Mouse (Mus musculus): ENCODE results near the gene Cops6. TPM values are rescaled to one million over a fixed set of nuclear protein-coding genes. Genes with fewer than 3 reads are reported as not detected.

Gene Cops6
- total and polyA plus RNA-seq, 3 experiments, result 45.0 to 148 (median 104) TPM

GRCm38 (mm10) chr5:138186950-138187638 is 26.2 kb downstream of the Cops6 start, which contains the start of the genes Taf6 and Cnpy4:
Gene Taf6, minus strand, starts transcription at chr5:138187451.
Gene Cnpy4, plus strand, starts transcription at chr5:138187485.
- DNase-seq (ENCODE audit: low spot score) (peak; percentile 75), ATAC-seq (ENCODE audit: extremely low read depth, insufficient number of reproducible peaks, low FRiP score, poor library complexity, severe bottlenecking) (peak; percentile 76)
- Histone ChIP-seq H3K9me3 (replicated peaks) (no peaks in the 10 kb centered on the region), H3K36me3 (replicated peaks) (peaks cover 64% of the 10 kb centered on the region), H3K27me3 (ENCODE audit: insufficient read depth, low read length) (no peaks in the 10 kb centered on the region), H3K4me1 (ENCODE audit: insufficient read depth, low read depth, low read length) (peaks cover 27% of the 10 kb centered on the region), H3K4me3 (ENCODE audit: low read depth, low read length) (peak within 1 kb of the TSS; percentile 87)
- TF ChIP-seq GATA1 (IDR thresholded peaks at IDR 0.05; ENCODE audit: borderline replicate concordance, low read length) (no peak), GATA2 (IDR thresholded peaks at IDR 0.05; ENCODE audit: borderline replicate concordance, low read depth, low read length) (no peak), TAL1 (conservative IDR thresholded peaks at IDR 0.05; ENCODE audit: low read depth, low read length) (no peak), CTCF (IDR thresholded peaks at IDR 0.05; ENCODE audit: low read depth, low read length) (no peak), POLR2AphosphoS5 (IDR thresholded peaks at IDR 0.05; ENCODE audit: insufficient replicate concordance, low read depth, low read length) (no peak)

GRCm38 (mm10) chr5:138187661-138188306 is 26.9 kb downstream of the Cops6 start:
- DNase-seq (ENCODE audit: low spot score) (peak; percentile 40), ATAC-seq (ENCODE audit: extremely low read depth, insufficient number of reproducible peaks, low FRiP score, poor library complexity, severe bottlenecking) (peak; percentile 76)
- Histone ChIP-seq H3K27me3 (ENCODE audit: insufficient read depth, low read length) (no peaks in the 10 kb centered on the region), H3K4me1 (ENCODE audit: insufficient read depth, low read depth, low read length) (peaks cover 27% of the 10 kb centered on the region), H3K4me3 (ENCODE audit: low read depth, low read length) (peak overlapping the region; percentile 87), H3K36me3 (replicated peaks) (peaks cover 64% of the 10 kb centered on the region), H3K9me3 (replicated peaks) (no peaks in the 10 kb centered on the region)
- TF ChIP-seq CTCF (IDR thresholded peaks at IDR 0.05; ENCODE audit: low read depth, low read length) (no peak), TAL1 (conservative IDR thresholded peaks at IDR 0.05; ENCODE audit: low read depth, low read length) (no peak), GATA2 (IDR thresholded peaks at IDR 0.05; ENCODE audit: borderline replicate concordance, low read depth, low read length) (no peak), GATA1 (IDR thresholded peaks at IDR 0.05; ENCODE audit: borderline replicate concordance, low read length) (no peak), POLR2AphosphoS5 (IDR thresholded peaks at IDR 0.05; ENCODE audit: insufficient replicate concordance, low read depth, low read length) (no peak)

- peak; percentile 61 for ATAC-seq (ENCODE audit: extremely low read depth, insufficient number of reproducible peaks, low FRiP score, poor library complexity, severe bottlenecking)
- peaks cover 45% of the 10 kb centered on the region for H3K36me3 ChIP-seq (replicated peaks)
- peaks cover 7% of the 10 kb centered on the region; the same call in 1 of the 2 replicates for H3K27me3 ChIP-seq (ENCODE audit: insufficient read depth, low read length)
- TF ChIP-seq GATA2 (IDR thresholded peaks at IDR 0.05; ENCODE audit: borderline replicate concordance, low read depth, low read length), result no peak
- TF ChIP-seq POLR2AphosphoS5 (IDR thresholded peaks at IDR 0.05; ENCODE audit: insufficient replicate concordance, low read depth, low read length), result peak; percentile 53; the same call in 1 of the 2 replicates
- no peaks in the 10 kb centered on the region for H3K9me3 ChIP-seq (replicated peaks)
- peaks cover 20% of the 10 kb centered on the region for H3K4me1 ChIP-seq (ENCODE audit: insufficient read depth, low read depth, low read length)
- peak; percentile 50 for DNase-seq (ENCODE audit: low spot score)
- peak within 1 kb of the TSS; percentile 83 for H3K4me3 ChIP-seq (ENCODE audit: low read depth, low read length)
Observed at GRCm38 (mm10) chr5:138193771-138194727, 33.2 kb downstream of the Cops6 start, which contains the start of gene Mblac1. Gene Mblac1, plus strand, starts transcription at chr5:138194314.

- TF ChIP-seq TAL1 (conservative IDR thresholded peaks at IDR 0.05; ENCODE audit: low read depth, low read length) (no peak), POLR2AphosphoS5 (IDR thresholded peaks at IDR 0.05; ENCODE audit: insufficient replicate concordance, low read depth, low read length) (no peak), CTCF (IDR thresholded peaks at IDR 0.05; ENCODE audit: low read depth, low read length) (no peak), GATA1 (IDR thresholded peaks at IDR 0.05; ENCODE audit: borderline replicate concordance, low read length) (no peak), GATA2 (IDR thresholded peaks at IDR 0.05; ENCODE audit: borderline replicate concordance, low read depth, low read length) (no peak)
- ATAC-seq (ENCODE audit: extremely low read depth, insufficient number of reproducible peaks, low FRiP score, poor library complexity, severe bottlenecking) (no peak), DNase-seq (ENCODE audit: low spot score) (no peak)
- Histone ChIP-seq H3K27me3 (ENCODE audit: insufficient read depth, low read length) (peaks cover 7% of the 10 kb centered on the region; the same call in 1 of the 2 replicates), H3K4me1 (ENCODE audit: insufficient read depth, low read depth, low read length) (peaks cover 20% of the 10 kb centered on the region), H3K4me3 (ENCODE audit: low read depth, low read length) (peak overlapping the region; percentile 83), H3K36me3 (replicated peaks) (peaks cover 40% of the 10 kb centered on the region), H3K9me3 (replicated peaks) (no peaks in the 10 kb centered on the region)
Observed at GRCm38 (mm10) chr5:138194755-138195345, 34.0 kb downstream of the Cops6 start.

GRCm38 (mm10) chr5:138195463-138195862 is 34.6 kb downstream of the Cops6 start:
- Histone ChIP-seq H3K27me3 (ENCODE audit: insufficient read depth, low read length) (peaks cover 7% of the 10 kb centered on the region; the same call in 1 of the 2 replicates), H3K36me3 (replicated peaks) (peaks cover 34% of the 10 kb centered on the region), H3K9me3 (replicated peaks) (no peaks in the 10 kb centered on the region), H3K4me1 (ENCODE audit: insufficient read depth, low read depth, low read length) (peaks cover 20% of the 10 kb centered on the region), H3K4me3 (ENCODE audit: low read depth, low read length) (no peak overlapping the region)
- ATAC-seq (ENCODE audit: extremely low read depth, insufficient number of reproducible peaks, low FRiP score, poor library complexity, severe bottlenecking) (0 out of 2 replicates have a peak, but pooled peaks have one; percentile 11), DNase-seq (ENCODE audit: low spot score) (no peak)
- no peak for TF ChIP-seq GATA2 (IDR thresholded peaks at IDR 0.05; ENCODE audit: borderline replicate concordance, low read depth, low read length)
- TF ChIP-seq POLR2AphosphoS5 (IDR thresholded peaks at IDR 0.05; ENCODE audit: insufficient replicate concordance, low read depth, low read length), result no peak
- TF ChIP-seq CTCF (IDR thresholded peaks at IDR 0.05; ENCODE audit: low read depth, low read length), result no peak
- TF ChIP-seq GATA1 (IDR thresholded peaks at IDR 0.05; ENCODE audit: borderline replicate concordance, low read length), result no peak
- no peak for TF ChIP-seq TAL1 (conservative IDR thresholded peaks at IDR 0.05; ENCODE audit: low read depth, low read length)

Data from G1E (cell line).